Mouse (Mus musculus): Measurements from ENCODE around the gene Rgs19.

- TF ChIP-seq CTCF (IDR thresholded peaks at IDR 0.05) (no peak), EP300 (IDR thresholded peaks at IDR 0.05) (no peak)
These were observed 44.9 kb downstream of the Rgs19 start for GRCm38 (mm10) chr2:181648926-181649325.

Data from lung, postnatal 0 days (tissue).